Mouse (Mus musculus) sigmoid colon, adult 10 weeks (tissue): ENCODE results near the gene AC141477.1. TPM values are rescaled to one million over a fixed set of nuclear protein-coding genes. Genes with fewer than 3 reads are reported as not detected.

ENCODE experiments used
- polyA plus RNA-seq: library from polyadenylated mRNA; stranded (reverse); fragments of 350-450 nt; fragmentation: Illumina TruSeq; extraction: RNeasy Lipid Tissue Mini Kit (QIAGEN cat#74804); gene quantifications from one replicate; pipeline ENCODE4 v1.2.3, GENCODE M21; 2014; ENCODE audit warnings: low read depth, low replicate concordance

Gene AC141477.1
- polyA plus RNA-seq: not detected

GRCm38 (mm10) chr10:76440281-76440680 is at the start of gene AC141477.1:
TSS of gene AC141477.1 (minus strand) at chr10:76440444.

GRCm38 (mm10) chr10:76468203-76469162 is 28.2 kb upstream of the AC141477.1 start, which contains the start of the genes Mcm3ap and Ybey:
TSS of gene Mcm3ap (plus strand) at chr10:76468927.
TSS of gene Ybey (minus strand) at chr10:76469114.

GRCm38 (mm10) chr10:76448851-76449250 is 8.6 kb upstream of the AC141477.1 start, which contains the start of gene 2610028H24Rik:
TSS of gene 2610028H24Rik (plus strand) at chr10:76449081.

GRCm38 (mm10) chr10:76442178-76443088 is 2.2 kb upstream of the AC141477.1 start, which contains the start of gene Pcnt:
TSS of gene Pcnt (minus strand) at chr10:76442786.

Other genes with a start within 250 kb of the AC141477.1 start
- 2.3 TPM for gene Prmt2, start 202.6 kb downstream of the AC141477.1 start, polyA plus RNA-seq
- gene S100b, start 186.6 kb downstream of the AC141477.1 start, polyA plus RNA-seq: 0.60 TPM
- 25.6 TPM for gene Dip2a, start 95.2 kb downstream of the AC141477.1 start, polyA plus RNA-seq
- gene Pcnt, start 2.3 kb upstream of the AC141477.1 start, polyA plus RNA-seq: 13.2 TPM
- not detected for gene 2610028H24Rik, start 8.6 kb upstream of the AC141477.1 start, polyA plus RNA-seq
- gene Mcm3ap, start 28.5 kb upstream of the AC141477.1 start, polyA plus RNA-seq: 11.0 TPM
- 1.8 TPM for gene Ybey, start 28.7 kb upstream of the AC141477.1 start, polyA plus RNA-seq
- gene Lss, start 91.1 kb upstream of the AC141477.1 start, polyA plus RNA-seq: 16.0 TPM
- gene Spatc1l, start 121.8 kb upstream of the AC141477.1 start, polyA plus RNA-seq: not detected
- gene Ftcd, start 135.2 kb upstream of the AC141477.1 start, polyA plus RNA-seq: not detected
- 7.6 TPM for gene Col6a2, start 183.2 kb upstream of the AC141477.1 start, polyA plus RNA-seq